In the genomic region with DNA sequence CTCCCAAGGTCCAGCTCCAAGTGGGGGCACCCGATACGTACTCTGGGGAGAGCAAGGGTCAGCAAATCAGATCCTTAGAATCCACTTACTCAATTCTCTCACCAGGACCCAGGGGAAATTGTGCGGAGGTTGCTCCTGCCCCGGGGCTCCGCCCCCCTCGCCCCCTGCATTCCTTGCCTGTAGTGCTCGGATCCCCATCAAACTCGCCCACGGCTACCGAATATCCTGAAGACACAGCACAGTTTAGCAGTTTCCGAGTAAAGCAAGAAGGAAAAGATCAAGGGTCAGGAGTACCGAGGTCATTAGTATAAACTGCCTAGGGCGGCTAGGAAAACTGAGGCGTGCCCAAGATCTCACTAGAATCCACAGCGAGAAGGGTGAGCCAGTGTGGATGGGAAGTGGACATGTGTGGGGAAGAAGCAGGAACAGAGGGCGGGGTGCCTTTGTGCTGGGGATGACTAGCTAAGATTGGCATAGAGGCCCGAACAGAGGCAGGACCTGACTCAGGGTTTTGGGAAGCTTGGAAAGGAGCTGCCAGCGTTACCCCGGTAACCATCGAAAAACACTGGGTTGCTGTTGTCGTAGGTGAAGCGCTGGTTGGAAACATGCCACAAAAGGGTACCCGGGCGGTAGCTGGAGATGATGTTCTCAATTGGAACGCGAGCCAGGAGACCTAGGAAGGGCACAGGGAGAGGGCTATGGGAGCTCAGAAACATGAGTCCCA, we compare ENCODE assay signal across 8 mouse cellular contexts. TPM values are rescaled to one million over a fixed set of nuclear protein-coding genes. Genes with fewer than 3 reads are reported as not detected.
DNase-seq lines count a peak whose midpoint lies in the region; ATAC-seq and TF ChIP-seq lines count a peak whose summit lies in the region.

No protein-coding gene starts in this region.

- in situ Hi-C loops in ES-E14 (cut with MboI; ENCODE audit: low sequenced_read_pairs in 2 of 2, unreplicated experiment in 2 of 2): no loop called here

- peaks cover 0 to 4% of the 10 kb centered on the region in 2 experiments; a peak in 1 of 4 replicates for H3K4me1 ChIP-seq in ES-E14 (ENCODE audit: control insufficient read depth in 2 of 2, insufficient read depth in 2 of 2, low read length in 2 of 2, poor library complexity in 1 of 2)
- H3K4me1 ChIP-seq in hindbrain, embryonic 12.5 days: peaks cover 17% of the 10 kb centered on the region

- no peaks in the 10 kb centered on the region for H3K36me3 ChIP-seq in ES-E14 (ENCODE audit: control insufficient read depth, insufficient read depth, low read length, poor library complexity, severe bottlenecking)
- H3K36me3 ChIP-seq in hindbrain, embryonic 12.5 days: no peaks in the 10 kb centered on the region

- no peak for DNase-seq in ES-E14 (ENCODE audit: low read depth, low spot score)
- peak; percentile 93 for DNase-seq in brain, adult 2 months (ENCODE audit: low read depth, low spot score)
- DNase-seq in gastrocnemius, adult 18-20 months (ENCODE audit: low spot score): peak; percentile 69
- peak; percentile 53 to 54 for DNase-seq in layer of hippocampus, postnatal 14 days (ENCODE audit: low spot score in 2 of 2)
- peak; percentile 54 for DNase-seq in lung, postnatal 14 days
- DNase-seq in skeletal muscle tissue, adult 2 months (ENCODE audit: low read depth, low spot score): peak; percentile 71
- DNase-seq in spleen, postnatal 4 days (ENCODE audit: low spot score in 2 of 2): no peak

- H3K27ac ChIP-seq in ES-E14 (ENCODE audit: insufficient read depth, low read depth, low read length, poor library complexity, severe bottlenecking): no peak overlapping the region
- no peak overlapping the region for H3K27ac ChIP-seq in hindbrain, embryonic 12.5 days

- no peak overlapping the region for H3K9ac ChIP-seq in ES-E14 (ENCODE audit: insufficient read depth, low read depth, low read length, poor library complexity, severe bottlenecking)
- H3K9ac ChIP-seq in hindbrain, embryonic 12.5 days: no peak overlapping the region

- peaks cover 16% of the 10 kb centered on the region for H3K27me3 ChIP-seq in hindbrain, embryonic 12.5 days

- no peaks in the 10 kb centered on the region for H3K9me3 ChIP-seq in ES-E14 (ENCODE audit: control insufficient read depth, insufficient read depth, low read depth, low read length)
- H3K9me3 ChIP-seq in hindbrain, embryonic 12.5 days (replicated peaks): no peaks in the 10 kb centered on the region

- no peak for ATAC-seq in hindbrain, embryonic 12.5 days (ENCODE audit: low FRiP score)

- 8% methylated on average over 26 of the region's 26 CpGs for WGBS in hindbrain, embryonic 12.5 days

- H3K4me2 ChIP-seq in hindbrain, embryonic 12.5 days (replicated peaks): peak overlapping the region; percentile 11

- H3K4me3 ChIP-seq in ES-E14 (ENCODE audit: insufficient read depth in 1 of 2, low read depth in 1 of 2, low read length in 2 of 2, poor library complexity in 1 of 2, severe bottlenecking in 1 of 2): no peak overlapping the region
- H3K4me3 ChIP-seq in hindbrain, embryonic 12.5 days: no peak overlapping the region

TF ChIP-seq in ES-E14, 5 proteins besides CTCF, POLR2A, EP300 and RAD21:
- TF ChIP-seq HCFC1 (IDR thresholded peaks at IDR 0.05; ENCODE audit: borderline replicate concordance, insufficient read depth, low read length) (no peak), ZC3H11A (IDR thresholded peaks at IDR 0.05; ENCODE audit: borderline replicate concordance, low read depth, low read length) (no peak), MAFK (IDR thresholded peaks at IDR 0.05; ENCODE audit: insufficient read depth, low read depth, low read length) (peak; percentile 44; the same call in 1 of the 2 replicates)

RNA-seq across cellular contexts. Expression of a gene that starts 4.0 kb away (rescaled TPM):
- 6.6 and 7.8 TPM in 2 replicates for total RNA-seq in ES-E14 (2012; rRNA removed)
- 1 to 10 TPM in 1 of 2 experiments, under 1 TPM in 1; 0.64 to 1.4 TPM for total RNA-seq in gastrocnemius, adult 18-20 months (2021)
- 7.1 and 8.5 TPM in 2 replicates for polyA plus RNA-seq in hindbrain, embryonic 12.5 days (2016; fragmentation: Nextera tagmentation; extraction: Ambion mirVana)
- total RNA-seq in layer of hippocampus, postnatal 14 days (2021): 1 to 10 TPM; 2.3 to 2.7 TPM

RNA-seq across cellular contexts. Expression of a gene that starts 18.4 kb away (rescaled TPM):
- total RNA-seq in ES-E14 (2012; rRNA removed): 6.7 and 13.1 TPM in 2 replicates
- total RNA-seq in gastrocnemius, adult 18-20 months (2021): 1 to 10 TPM in 1 of 2 experiments, under 1 TPM in 1; 0.62 to 1.1 TPM
- 21.5 and 22.8 TPM in 2 replicates for polyA plus RNA-seq in hindbrain, embryonic 12.5 days (2016; fragmentation: Nextera tagmentation; extraction: Ambion mirVana)
- total RNA-seq in layer of hippocampus, postnatal 14 days (2021): 10 to 100 TPM; 86.0 to 97.5 TPM

RNA-seq across cellular contexts. Expression of a gene that starts 35.8 kb away (rescaled TPM):
- 81.5 and 154 TPM in 2 replicates for total RNA-seq in ES-E14 (2012; rRNA removed)
- total RNA-seq in gastrocnemius, adult 18-20 months (2021): 10 to 100 TPM; 17.1 to 20.7 TPM
- 96.9 and 101 TPM in 2 replicates for polyA plus RNA-seq in hindbrain, embryonic 12.5 days (2016; fragmentation: Nextera tagmentation; extraction: Ambion mirVana)
- 10 to 100 TPM; 82.3 to 87.4 TPM for total RNA-seq in layer of hippocampus, postnatal 14 days (2021)

RNA-seq across cellular contexts. Expression of a gene that starts 58.1 kb away (rescaled TPM):
- total RNA-seq in ES-E14 (2012; rRNA removed): 152 and 175 TPM in 2 replicates
- 10 to 100 TPM; 61.2 to 62.0 TPM for total RNA-seq in gastrocnemius, adult 18-20 months (2021)
- polyA plus RNA-seq in hindbrain, embryonic 12.5 days (2016; fragmentation: Nextera tagmentation; extraction: Ambion mirVana): 148 and 157 TPM in 2 replicates
- total RNA-seq in layer of hippocampus, postnatal 14 days (2021): 10 to 100 TPM; 75.6 to 81.8 TPM

Comparison
In these comparisons a context has a peak if more than half of its experiments do, and no peak if none do; other contexts are left out.
1. DNase-seq: peak in brain, adult 2 months (single experiment), gastrocnemius, adult 18-20 months (single experiment), layer of hippocampus, postnatal 14 days (2 of 2), lung, postnatal 14 days (single experiment) and skeletal muscle tissue, adult 2 months (single experiment); none in ES-E14 (single experiment) and spleen, postnatal 4 days (0 of 2).